Mouse (Mus musculus) lung, adult 18-20 months (tissue): ENCODE data around the gene Otulinl.

Experiments used
- DNase-seq, 2 experiments: peaks; one replicate each; pipeline ENCODE4 v3.0.0; 2022; ENCODE audit warnings: mixed read lengths in 2 of 2

Otulinl gene

GRCm38 (mm10) chr15:27647686-27648085, 33.7 kb downstream of the Otulinl start:
- no peak for DNase-seq

GRCm38 (mm10) chr15:27646665-27647064, 34.7 kb downstream of the Otulinl start:
- DNase-seq = peak in 1 of 2 experiments; percentile 33

GRCm38 (mm10) chr15:27645250-27645649, 36.1 kb downstream of the Otulinl start:
- no peak for DNase-seq

- peak; percentile 32 to 41 for DNase-seq
These were observed 38.5 kb downstream of the Otulinl start for GRCm38 (mm10) chr15:27642895-27643294.

GRCm38 (mm10) chr15:27641171-27641570, 40.2 kb downstream of the Otulinl start:
- no peak for DNase-seq

GRCm38 (mm10) chr15:27633941-27634900, 47.2 kb downstream of the Otulinl start:
- DNase-seq = no peak

- peak; percentile 97 to 98 for DNase-seq
These were observed 50.6 kb downstream of the Otulinl start, which contains the start of gene Otulin for GRCm38 (mm10) chr15:27630601-27631383. Gene Otulin, minus strand, starts transcription at chr15:27630693.

GRCm38 (mm10) chr15:27629800-27630600, 51.4 kb downstream of the Otulinl start:
- DNase-seq = peak in 1 of 2 experiments; percentile 18

GRCm38 (mm10) chr15:27629046-27629445, 52.3 kb downstream of the Otulinl start:
- no peak for DNase-seq

GRCm38 (mm10) chr15:27627794-27628193, 53.6 kb downstream of the Otulinl start:
- no peak for DNase-seq

- DNase-seq = no peak
These were observed 55.1 kb downstream of the Otulinl start for GRCm38 (mm10) chr15:27626314-27626713.

- DNase-seq = no peak
These were observed 55.5 kb downstream of the Otulinl start for GRCm38 (mm10) chr15:27625890-27626255.

GRCm38 (mm10) chr15:27625014-27625889, 56.1 kb downstream of the Otulinl start:
- DNase-seq = no peak

GRCm38 (mm10) chr15:27623286-27623685, 58.1 kb downstream of the Otulinl start:
- no peak for DNase-seq

- no peak for DNase-seq
These were observed 60.7 kb downstream of the Otulinl start for GRCm38 (mm10) chr15:27620475-27621185.

- DNase-seq = no peak
These were observed 61.7 kb downstream of the Otulinl start for GRCm38 (mm10) chr15:27619683-27620082.

- DNase-seq = no peak
These were observed 62.4 kb downstream of the Otulinl start for GRCm38 (mm10) chr15:27618778-27619533.

GRCm38 (mm10) chr15:27617227-27617626, 64.2 kb downstream of the Otulinl start:
- no peak for DNase-seq

GRCm38 (mm10) chr15:27616159-27616558, 65.2 kb downstream of the Otulinl start:
- DNase-seq = peak in 1 of 2 experiments; percentile 37

- no peak for DNase-seq
These were observed 68.1 kb downstream of the Otulinl start for GRCm38 (mm10) chr15:27613255-27613654.
